Mouse (Mus musculus): ENCODE data around the gene Afap1. TPM values are rescaled to one million over a fixed set of nuclear protein-coding genes. Genes with fewer than 3 reads are reported as not detected.

Gene Afap1
- polyA plus RNA-seq, 1 experiment from 2014 or later, result 18.8 TPM

GRCm38 (mm10) chr5:35973800-35974199, 80.7 kb downstream of the Afap1 start:
- H3K9me3 ChIP-seq (ENCODE audit: control insufficient read depth, low read length), result no peaks in the 10 kb centered on the region
- ATAC-seq (replicated peaks; ENCODE audit: low FRiP score, low TSS enrichment, low read depth) (peak; percentile 62), DNase-seq (ENCODE audit: low spot score) (peak; percentile 85)
- peaks cover 28% of the 10 kb centered on the region for H3K4me1 ChIP-seq (replicated peaks; ENCODE audit: control insufficient read depth, insufficient read depth, low read length)
- peak overlapping the region; percentile 36 for H3K4me2 ChIP-seq (ENCODE audit: low read length)
- peak overlapping the region; percentile 79 for H3K27ac ChIP-seq (ENCODE audit: low read depth)
- 26% methylated on average over 12 of the region's 12 CpGs for WGBS
- H3K4me3 ChIP-seq (ENCODE audit: low read depth, low read length), result peak overlapping the region; percentile 10; the same call in 1 of the 2 replicates
- H3K9ac ChIP-seq (ENCODE audit: low read length), result no peak overlapping the region
- peaks cover 43% of the 10 kb centered on the region for H3K36me3 ChIP-seq (ENCODE audit: control insufficient read depth, insufficient read depth, low read length)
- H3K27me3 ChIP-seq (replicated peaks; ENCODE audit: control insufficient read depth, insufficient read depth, low read length), result no peaks in the 10 kb centered on the region

DNA sequence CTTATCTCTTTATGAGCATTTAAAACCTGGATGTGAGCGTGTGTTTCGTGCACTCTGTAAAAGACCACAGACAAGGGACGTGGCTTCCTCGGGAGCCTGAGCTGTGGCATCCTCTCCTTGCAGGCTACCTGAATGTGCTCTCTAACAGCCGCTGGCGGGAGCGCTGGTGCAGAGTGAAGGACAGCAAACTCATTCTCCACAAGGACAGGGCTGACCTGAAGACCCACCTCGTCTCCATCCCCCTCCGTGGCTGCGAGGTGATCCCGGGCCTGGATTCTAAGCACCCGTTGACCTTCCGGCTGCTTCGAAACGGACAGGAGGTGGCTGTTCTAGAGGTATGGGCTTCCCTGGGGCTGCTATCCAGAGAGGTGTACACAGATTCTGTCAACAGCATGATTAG, 81.1 kb downstream of the Afap1 start:
- peaks cover 43% of the 10 kb centered on the region for H3K36me3 ChIP-seq (ENCODE audit: control insufficient read depth, insufficient read depth, low read length)
- H3K4me2 ChIP-seq (ENCODE audit: low read length), result peak overlapping the region; percentile 36
- WGBS, result 67% methylated on average over 15 of the region's 15 CpGs
- no peak for DNase-seq (ENCODE audit: low spot score)
- H3K27me3 ChIP-seq (replicated peaks; ENCODE audit: control insufficient read depth, insufficient read depth, low read length), result no peaks in the 10 kb centered on the region
- no peak for ATAC-seq (replicated peaks; ENCODE audit: low FRiP score, low TSS enrichment, low read depth)
- no peaks in the 10 kb centered on the region for H3K9me3 ChIP-seq (ENCODE audit: control insufficient read depth, low read length)
- H3K4me1 ChIP-seq (replicated peaks; ENCODE audit: control insufficient read depth, insufficient read depth, low read length), result peaks cover 28% of the 10 kb centered on the region
- no peak overlapping the region for H3K9ac ChIP-seq (ENCODE audit: low read length)
- peak overlapping the region; percentile 10; the same call in 1 of the 2 replicates for H3K4me3 ChIP-seq (ENCODE audit: low read depth, low read length)
- H3K27ac ChIP-seq (ENCODE audit: low read depth), result peak overlapping the region; percentile 79

GRCm38 (mm10) chr5:35975681-35976080, 82.6 kb downstream of the Afap1 start:
- Histone ChIP-seq H3K9ac (ENCODE audit: low read length) (no peak overlapping the region), H3K27me3 (replicated peaks; ENCODE audit: control insufficient read depth, insufficient read depth, low read length) (no peaks in the 10 kb centered on the region), H3K4me3 (ENCODE audit: low read depth, low read length) (no peak overlapping the region), H3K36me3 (ENCODE audit: control insufficient read depth, insufficient read depth, low read length) (peaks cover 41% of the 10 kb centered on the region), H3K4me1 (replicated peaks; ENCODE audit: control insufficient read depth, insufficient read depth, low read length) (peaks cover 23% of the 10 kb centered on the region), H3K27ac (ENCODE audit: low read depth) (no peak overlapping the region), H3K4me2 (ENCODE audit: low read length) (no peak overlapping the region), H3K9me3 (ENCODE audit: control insufficient read depth, low read length) (no peaks in the 10 kb centered on the region)
- DNase-seq (ENCODE audit: low spot score) (peak; percentile 87), ATAC-seq (replicated peaks; ENCODE audit: low FRiP score, low TSS enrichment, low read depth) (no peak)
- 11% methylated on average over 5 of the region's 5 CpGs for WGBS

DNA sequence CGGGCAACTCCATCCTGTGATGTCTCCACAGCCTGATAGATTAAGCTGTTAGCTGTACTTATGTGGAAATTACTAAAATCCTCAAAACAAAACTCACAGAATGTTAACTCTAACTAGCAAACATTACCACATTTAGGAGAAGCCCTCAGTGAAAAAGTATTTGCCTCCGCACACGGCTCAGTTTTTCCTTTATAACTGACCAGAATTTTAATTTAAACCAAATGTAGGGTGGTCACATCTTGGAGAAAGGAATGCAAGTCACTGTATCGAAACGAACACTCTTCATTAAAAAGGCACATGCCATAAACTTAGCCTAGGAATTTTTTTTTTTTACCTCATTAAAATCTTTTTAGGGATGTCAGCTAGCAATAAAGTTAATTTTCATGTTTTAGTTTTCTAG, 87.4 kb downstream of the Afap1 start:
- no peak overlapping the region for H3K27ac ChIP-seq (ENCODE audit: low read depth)
- WGBS, result 85% methylated on average over 5 of the region's 5 CpGs
- no peak overlapping the region for H3K4me2 ChIP-seq (ENCODE audit: low read length)
- no peaks in the 10 kb centered on the region for H3K4me1 ChIP-seq (replicated peaks; ENCODE audit: control insufficient read depth, insufficient read depth, low read length)
- no peak overlapping the region for H3K9ac ChIP-seq (ENCODE audit: low read length)
- H3K4me3 ChIP-seq (ENCODE audit: low read depth, low read length), result no peak overlapping the region
- no peaks in the 10 kb centered on the region for H3K27me3 ChIP-seq (replicated peaks; ENCODE audit: control insufficient read depth, insufficient read depth, low read length)
- ATAC-seq (replicated peaks; ENCODE audit: low FRiP score, low TSS enrichment, low read depth) (no peak), DNase-seq (ENCODE audit: low spot score) (no peak)
- no peaks in the 10 kb centered on the region for H3K9me3 ChIP-seq (ENCODE audit: control insufficient read depth, low read length)
- peaks cover 72% of the 10 kb centered on the region for H3K36me3 ChIP-seq (ENCODE audit: control insufficient read depth, insufficient read depth, low read length)

DNA sequence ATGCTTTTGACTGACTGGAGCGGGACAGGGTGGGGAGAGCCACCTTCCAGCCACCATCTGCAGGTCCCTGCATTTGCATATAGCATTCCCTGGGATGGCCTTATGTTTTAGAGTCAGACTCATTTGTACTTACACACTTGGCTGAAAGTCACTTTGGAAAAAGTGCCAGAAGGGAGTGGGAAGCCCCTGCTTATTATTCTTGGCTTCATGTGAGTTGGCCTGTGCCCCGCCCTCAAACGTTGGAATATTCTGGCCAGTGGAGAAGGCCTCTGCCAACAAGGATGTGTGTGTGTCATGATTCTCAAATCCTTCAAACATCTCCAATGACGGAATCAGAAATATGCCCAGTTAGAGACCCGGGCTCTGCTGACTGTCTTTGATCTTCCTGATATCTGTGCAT, 88.2 kb downstream of the Afap1 start:
- Histone ChIP-seq H3K9me3 (ENCODE audit: control insufficient read depth, low read length) (no peaks in the 10 kb centered on the region), H3K9ac (ENCODE audit: low read length) (no peak overlapping the region), H3K4me2 (ENCODE audit: low read length) (no peak overlapping the region), H3K27me3 (replicated peaks; ENCODE audit: control insufficient read depth, insufficient read depth, low read length) (no peaks in the 10 kb centered on the region), H3K4me1 (replicated peaks; ENCODE audit: control insufficient read depth, insufficient read depth, low read length) (no peaks in the 10 kb centered on the region), H3K27ac (ENCODE audit: low read depth) (no peak overlapping the region), H3K4me3 (ENCODE audit: low read depth, low read length) (no peak overlapping the region), H3K36me3 (ENCODE audit: control insufficient read depth, insufficient read depth, low read length) (peaks cover 72% of the 10 kb centered on the region)
- ATAC-seq (replicated peaks; ENCODE audit: low FRiP score, low TSS enrichment, low read depth) (no peak), DNase-seq (ENCODE audit: low spot score) (no peak)
- WGBS, result 86% methylated on average over 5 of the region's 5 CpGs

DNA sequence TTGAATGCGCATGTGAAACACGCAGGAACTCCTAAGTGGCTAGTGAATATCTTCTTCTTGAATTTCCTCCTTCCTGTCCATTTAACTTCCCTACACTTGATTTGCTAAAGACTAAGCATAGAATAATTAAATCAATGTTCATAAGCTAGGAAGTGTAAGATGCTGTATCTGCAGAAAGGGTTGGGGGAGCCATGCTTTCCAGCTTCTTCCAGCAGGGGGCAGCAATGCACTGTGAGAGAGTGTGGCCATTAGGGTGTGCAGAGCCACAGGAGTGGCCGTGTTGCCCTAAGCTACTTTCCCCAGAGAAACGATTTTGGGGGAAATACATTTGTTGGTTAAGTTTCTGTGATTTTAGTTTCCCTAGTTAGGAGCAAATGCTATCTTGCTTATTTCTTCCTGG, 88.9 kb downstream of the Afap1 start:
- no peak overlapping the region for H3K4me2 ChIP-seq (ENCODE audit: low read length)
- 43% methylated on average over 4 of the region's 4 CpGs for WGBS
- H3K4me1 ChIP-seq (replicated peaks; ENCODE audit: control insufficient read depth, insufficient read depth, low read length), result no peaks in the 10 kb centered on the region
- H3K36me3 ChIP-seq (ENCODE audit: control insufficient read depth, insufficient read depth, low read length), result peaks cover 72% of the 10 kb centered on the region
- no peaks in the 10 kb centered on the region for H3K27me3 ChIP-seq (replicated peaks; ENCODE audit: control insufficient read depth, insufficient read depth, low read length)
- ATAC-seq (replicated peaks; ENCODE audit: low FRiP score, low TSS enrichment, low read depth), result no peak
- H3K9ac ChIP-seq (ENCODE audit: low read length), result no peak overlapping the region
- peak; percentile 94 for DNase-seq (ENCODE audit: low spot score)
- no peaks in the 10 kb centered on the region for H3K9me3 ChIP-seq (ENCODE audit: control insufficient read depth, low read length)
- H3K27ac ChIP-seq (ENCODE audit: low read depth), result no peak overlapping the region
- no peak overlapping the region for H3K4me3 ChIP-seq (ENCODE audit: low read depth, low read length)

GRCm38 (mm10) chr5:35985611-35986010, 92.5 kb downstream of the Afap1 start:
- Histone ChIP-seq H3K4me3 (ENCODE audit: low read depth, low read length) (no peak overlapping the region), H3K36me3 (ENCODE audit: control insufficient read depth, insufficient read depth, low read length) (peaks cover 80% of the 10 kb centered on the region), H3K27ac (ENCODE audit: low read depth) (no peak overlapping the region), H3K9me3 (ENCODE audit: control insufficient read depth, low read length) (no peaks in the 10 kb centered on the region), H3K4me2 (ENCODE audit: low read length) (no peak overlapping the region), H3K4me1 (replicated peaks; ENCODE audit: control insufficient read depth, insufficient read depth, low read length) (no peaks in the 10 kb centered on the region; the same call in 1 of the 2 replicates), H3K9ac (ENCODE audit: low read length) (no peak overlapping the region), H3K27me3 (replicated peaks; ENCODE audit: control insufficient read depth, insufficient read depth, low read length) (no peaks in the 10 kb centered on the region)
- WGBS, result 89% methylated on average over 8 of the region's 8 CpGs
- DNase-seq (ENCODE audit: low spot score) (no peak), ATAC-seq (replicated peaks; ENCODE audit: low FRiP score, low TSS enrichment, low read depth) (no peak)

GRCm38 (mm10) chr5:35988085-35988484, 95.0 kb downstream of the Afap1 start:
- no peak overlapping the region for H3K4me2 ChIP-seq (ENCODE audit: low read length)
- no peak overlapping the region for H3K9ac ChIP-seq (ENCODE audit: low read length)
- ATAC-seq (replicated peaks; ENCODE audit: low FRiP score, low TSS enrichment, low read depth) (no peak), DNase-seq (ENCODE audit: low spot score) (no peak)
- H3K36me3 ChIP-seq (ENCODE audit: control insufficient read depth, insufficient read depth, low read length), result peaks cover 75% of the 10 kb centered on the region
- 92% methylated on average over 8 of the region's 8 CpGs for WGBS
- H3K9me3 ChIP-seq (ENCODE audit: control insufficient read depth, low read length), result no peaks in the 10 kb centered on the region
- no peak overlapping the region for H3K4me3 ChIP-seq (ENCODE audit: low read depth, low read length)
- no peaks in the 10 kb centered on the region for H3K27me3 ChIP-seq (replicated peaks; ENCODE audit: control insufficient read depth, insufficient read depth, low read length)
- H3K27ac ChIP-seq (ENCODE audit: low read depth), result no peak overlapping the region
- H3K4me1 ChIP-seq (replicated peaks; ENCODE audit: control insufficient read depth, insufficient read depth, low read length), result no peaks in the 10 kb centered on the region; the same call in 1 of the 2 replicates

DNA sequence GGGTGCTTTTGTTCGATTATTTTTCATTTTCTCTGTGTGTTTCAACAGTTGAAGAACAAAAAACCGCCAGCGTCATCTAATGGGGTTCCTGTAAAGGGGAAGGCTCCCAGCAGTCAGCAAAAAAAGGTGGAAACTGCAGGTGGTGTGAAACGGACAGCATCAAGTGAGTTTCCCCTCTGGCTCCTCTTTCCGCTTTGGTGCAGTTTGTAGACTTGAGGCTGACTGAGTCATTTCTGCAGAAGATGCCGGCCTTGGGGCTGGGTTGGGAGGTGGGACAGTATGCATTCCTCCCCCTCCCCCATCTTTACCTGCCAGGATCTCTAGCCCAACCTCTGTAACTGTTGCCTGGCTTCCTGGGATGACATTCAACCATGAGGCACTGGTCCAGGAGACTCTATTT, 96.4 kb downstream of the Afap1 start:
- no peak overlapping the region for H3K27ac ChIP-seq (ENCODE audit: low read depth)
- no peaks in the 10 kb centered on the region for H3K27me3 ChIP-seq (replicated peaks; ENCODE audit: control insufficient read depth, insufficient read depth, low read length)
- H3K4me1 ChIP-seq (replicated peaks; ENCODE audit: control insufficient read depth, insufficient read depth, low read length), result no peaks in the 10 kb centered on the region; the same call in 1 of the 2 replicates
- no peak overlapping the region for H3K4me2 ChIP-seq (ENCODE audit: low read length)
- H3K4me3 ChIP-seq (ENCODE audit: low read depth, low read length), result no peak overlapping the region
- H3K36me3 ChIP-seq (ENCODE audit: control insufficient read depth, insufficient read depth, low read length), result peaks cover 75% of the 10 kb centered on the region
- no peak for ATAC-seq (replicated peaks; ENCODE audit: low FRiP score, low TSS enrichment, low read depth)
- no peak overlapping the region for H3K9ac ChIP-seq (ENCODE audit: low read length)
- 86% methylated on average over 6 of the region's 6 CpGs for WGBS
- no peak for DNase-seq (ENCODE audit: low spot score)
- H3K9me3 ChIP-seq (ENCODE audit: control insufficient read depth, low read length), result no peaks in the 10 kb centered on the region

All from intestine, embryonic 14.5 days (tissue).